Mouse (Mus musculus) heart, postnatal 10 days (tissue): ENCODE data around the gene Galnt12. TPM values are rescaled to one million over a fixed set of nuclear protein-coding genes. Genes with fewer than 3 reads are reported as not detected.

Experiments
- DNase-seq, 2 experiments: peaks; one replicate each; pipeline ENCODE4 v3.0.0; 2021
- intact Hi-C: fragments of 180-260 bp; cut with DNase I; formaldehyde crosslinking; loops from one replicate; pipeline ENCODE4 v1.15.1; 2025
- total RNA-seq, 2 experiments: library from RNA; stranded (reverse); gene quantifications; 2 replicates each; pipeline ENCODE4 v1.2.3; 2021

Gene Galnt12
- total RNA-seq, 2 experiments from 2014 or later: 0.62 to 0.96 TPM

- DNase-seq: no peak
- intact Hi-C loops: no loop called here
Observed at GRCm38 (mm10) chr4:47143849-47144248, 52.1 kb downstream of the Galnt12 start.

GRCm38 (mm10) chr4:47145341-47145740, 53.6 kb downstream of the Galnt12 start:
- DNase-seq: no peak
- intact Hi-C loops: no loop called here

- DNase-seq: no peak
- intact Hi-C loops: no loop called here
Observed at GRCm38 (mm10) chr4:47146561-47146960, 54.9 kb downstream of the Galnt12 start.

- intact Hi-C loops: loop anchor here (2.0 kb wide), 1 partner anchor 59 kb away; the partner anchor contains the start of gene Col15a1
Observed at GRCm38 (mm10) chr4:47149963-47150362, 58.3 kb downstream of the Galnt12 start.

GRCm38 (mm10) chr4:47150806-47151205, 59.1 kb downstream of the Galnt12 start:
- intact Hi-C loops: loop anchor here (2.0 kb wide), 1 partner anchor 58 kb away; the partner anchor contains the start of gene Col15a1
- DNase-seq: no peak

More at GRCm38 (mm10) chr4:47149963-47150362, 58.3 kb downstream of the Galnt12 start:
- peak; percentile 59 to 63 for DNase-seq

GRCm38 (mm10) chr4:47151553-47152183, 60.0 kb downstream of the Galnt12 start:
- intact Hi-C loops: loop anchor here (2.0 kb wide), 1 partner anchor 57 kb away; the partner anchor contains the start of gene Col15a1
- peak; percentile 50 to 55 for DNase-seq

- DNase-seq: no peak
- intact Hi-C loops: no loop called here
Observed at GRCm38 (mm10) chr4:47161103-47161755, 69.5 kb downstream of the Galnt12 start.

GRCm38 (mm10) chr4:47161756-47162587, 70.3 kb downstream of the Galnt12 start:
- intact Hi-C loops: no loop called here
- no peak for DNase-seq

GRCm38 (mm10) chr4:47172314-47172713, 80.6 kb downstream of the Galnt12 start:
- DNase-seq: no peak
- intact Hi-C loops: no loop called here

Other genes with a start within 250 kb of the Galnt12 start
- gene Gabbr2, start 100.0 kb upstream of the Galnt12 start, total RNA-seq: under 1 TPM; 0.05 to 0.31 TPM
- gene Anks6, start 34.5 kb upstream of the Galnt12 start, total RNA-seq: 1 to 10 TPM; 5.0 to 6.5 TPM
- gene Col15a1, start 116.3 kb downstream of the Galnt12 start, total RNA-seq: 100 to 1,000 TPM; 315 to 324 TPM